Mouse (Mus musculus) limb, embryonic 10.5 days (tissue): ENCODE data around the gene Ciart. TPM values are rescaled to one million over a fixed set of nuclear protein-coding genes. Genes with fewer than 3 reads are reported as not detected.

ENCODE experiments used
- DNase-seq: peaks from one replicate; pipeline ENCODE4 v3.0.0-alpha.2; 2017; ENCODE audit warnings: low spot score
- H3K27ac ChIP-seq: fragments of 300-500 bp; sonication (generic); 2 replicates; pipeline ENCODE4 v1.5.1; 2016; ENCODE audit warnings: mild to moderate bottlenecking
- H3K27me3 ChIP-seq: fragments of 300-500 bp; sonication (generic); 2 replicates; pipeline ENCODE4 v1.6.1; 2016; ENCODE audit warnings: low read depth, mild to moderate bottlenecking; ENCODE audit not compliant: poor library complexity, severe bottlenecking
- H3K36me3 ChIP-seq: fragments of 300-500 bp; sonication (generic); 2 replicates; pipeline ENCODE4 v1.6.1; 2016; ENCODE audit warnings: mild to moderate bottlenecking, moderate library complexity
- H3K4me1 ChIP-seq: fragments of 300-500 bp; sonication (generic); 2 replicates; pipeline ENCODE4 v1.6.1; 2016
- H3K4me3 ChIP-seq: fragments of 300-500 bp; sonication (generic); 2 replicates; pipeline ENCODE4 v1.5.1; 2016; ENCODE audit warnings: mild to moderate bottlenecking, moderate library complexity
- H3K9me3 ChIP-seq: fragments of 300-500 bp; sonication (generic); replicated peaks from 2 replicates; pipeline ENCODE4 v1.6.1; 2016; ENCODE audit warnings: mild to moderate bottlenecking
- WGBS: fragments of 180-500 bp; shearing (Covaris S2); methylation state at CpG from one replicate; pipeline ENCODE4 v1.1.7; 2016; 5-methylcytosine and 5-hydroxymethylcytosine counted together
- polyA plus RNA-seq: library from polyadenylated mRNA; unstranded; fragments of >200 nt; fragmentation: Nextera tagmentation; extraction: Ambion mirVana; gene quantifications from 2 replicates; pipeline ENCODE4 v1.2.1, GENCODE M21; 2016

Ciart gene
- polyA plus RNA-seq, 1 experiment from 2014 or later, result 8.8 TPM

GRCm38 (mm10) chr3:95855502-95856089, 26.5 kb downstream of the Ciart start, which contains the start of gene Prpf3:
Prpf3 (minus strand) TSS chr3:95855885.
- H3K4me3 ChIP-seq, result peak within 1 kb of the TSS; percentile 95
- H3K9me3 ChIP-seq, result no peaks in the 10 kb centered on the region
- peak; percentile 96 for DNase-seq
- peak within 1 kb of the TSS; percentile 93 for H3K27ac ChIP-seq
- peaks cover 8% of the 10 kb centered on the region for H3K4me1 ChIP-seq
- WGBS, result under 1% methylated on average over 56 of the region's 56 CpGs
- peaks cover 32% of the 10 kb centered on the region for H3K36me3 ChIP-seq
- H3K27me3 ChIP-seq, result no peaks in the 10 kb centered on the region

- H3K36me3 ChIP-seq, result peaks cover 75% of the 10 kb centered on the region
- WGBS, result 94% methylated on average over 8 of the region's 8 CpGs
Measured at GRCm38 (mm10) chr3:95851317-95851716, 30.7 kb downstream of the Ciart start.

GRCm38 (mm10) chr3:95850611-95851010, 31.4 kb downstream of the Ciart start:
- Histone ChIP-seq H3K4me3 (no peak overlapping the region), H3K4me1 (peaks cover 4% of the 10 kb centered on the region), H3K27ac (no peak overlapping the region), H3K36me3 (peaks cover 82% of the 10 kb centered on the region), H3K27me3 (no peaks in the 10 kb centered on the region), H3K9me3 (no peaks in the 10 kb centered on the region)
- 89% methylated on average over 4 of the region's 4 CpGs for WGBS
- DNase-seq, result no peak

More at GRCm38 (mm10) chr3:95851317-95851716, 30.7 kb downstream of the Ciart start:
- Histone ChIP-seq H3K4me3 (no peak overlapping the region), H3K4me1 (peaks cover 7% of the 10 kb centered on the region), H3K27ac (no peak overlapping the region), H3K9me3 (no peaks in the 10 kb centered on the region), H3K27me3 (no peaks in the 10 kb centered on the region)
- no peak for DNase-seq

GRCm38 (mm10) chr3:95842503-95843214, 39.4 kb downstream of the Ciart start:
- no peaks in the 10 kb centered on the region for H3K27me3 ChIP-seq
- H3K4me3 ChIP-seq, result no peak overlapping the region
- WGBS, result 92% methylated on average over 3 of the region's 3 CpGs
- no peak for DNase-seq
- no peaks in the 10 kb centered on the region for H3K4me1 ChIP-seq
- H3K27ac ChIP-seq, result no peak overlapping the region
- no peaks in the 10 kb centered on the region for H3K9me3 ChIP-seq
- peaks cover 99% of the 10 kb centered on the region for H3K36me3 ChIP-seq

- no peaks in the 10 kb centered on the region for H3K9me3 ChIP-seq
- no peak for DNase-seq
- WGBS, result 94% methylated on average over 2 of the region's 2 CpGs
- no peaks in the 10 kb centered on the region for H3K27me3 ChIP-seq
- H3K27ac ChIP-seq, result no peak overlapping the region
- H3K36me3 ChIP-seq, result peaks cover 99% of the 10 kb centered on the region
- no peaks in the 10 kb centered on the region for H3K4me1 ChIP-seq
- no peak overlapping the region for H3K4me3 ChIP-seq
Measured at GRCm38 (mm10) chr3:95839250-95839649, 42.8 kb downstream of the Ciart start.

- 97% methylated on average over 4 of the region's 4 CpGs for WGBS
- H3K27ac ChIP-seq, result no peak overlapping the region
- H3K36me3 ChIP-seq, result peaks cover 67% of the 10 kb centered on the region
- H3K9me3 ChIP-seq, result no peaks in the 10 kb centered on the region
- no peaks in the 10 kb centered on the region for H3K4me1 ChIP-seq
- no peaks in the 10 kb centered on the region for H3K27me3 ChIP-seq
- no peak overlapping the region for H3K4me3 ChIP-seq
- DNase-seq, result no peak
Measured at GRCm38 (mm10) chr3:95829053-95829452, 53.0 kb downstream of the Ciart start.

Other genes starting within 250 kb of the Ciart start
- 49.7 and 52.1 TPM in 2 replicates for gene Mcl1, start 223.5 kb downstream of the Ciart start, polyA plus RNA-seq
- 0.63 and 0.77 TPM in 2 replicates for gene Adamtsl4, start 194.3 kb downstream of the Ciart start, polyA plus RNA-seq
- gene Ecm1, start 142.7 kb downstream of the Ciart start, polyA plus RNA-seq, result 7.5 and 11.1 TPM in 2 replicates
- gene Tars2, start 122.0 kb downstream of the Ciart start, polyA plus RNA-seq, result 82.1 and 86.1 TPM in 2 replicates
- 21.0 and 24.8 TPM in 2 replicates for gene Rprd2, start 63.4 kb downstream of the Ciart start, polyA plus RNA-seq
- 73.6 and 77.1 TPM in 2 replicates for gene Prpf3, start 26.4 kb downstream of the Ciart start, polyA plus RNA-seq
- 357 and 376 TPM in 2 replicates for gene Mrps21, start 10.7 kb downstream of the Ciart start, polyA plus RNA-seq
- 7.9 and 11.4 TPM in 2 replicates for gene BC028528, start 9.8 kb upstream of the Ciart start, polyA plus RNA-seq
- 24.3 and 24.5 TPM in 2 replicates for gene Aph1a, start 11.7 kb upstream of the Ciart start, polyA plus RNA-seq
- gene Car14, start 22.4 kb upstream of the Ciart start, polyA plus RNA-seq, result 161 and 187 TPM in 2 replicates
- 344 and 367 TPM in 2 replicates for gene Anp32e, start 47.0 kb upstream of the Ciart start, polyA plus RNA-seq
- 77.7 and 81.9 TPM in 2 replicates for gene Plekho1, start 113.8 kb upstream of the Ciart start, polyA plus RNA-seq
- 22.4 and 23.6 TPM in 2 replicates for gene Vps45, start 176.2 kb upstream of the Ciart start, polyA plus RNA-seq
- gene Otud7b, start 222.3 kb upstream of the Ciart start, polyA plus RNA-seq, result 18.6 and 19.2 TPM in 2 replicates